Mouse (Mus musculus) lung, adult 2 months (tissue): ENCODE measurements around the gene Ccdc42.

Source experiments
- CTCF ChIP-seq: fragments of 200-500 bp; IDR thresholded peaks from 2 replicates; pipeline ENCODE4 v1.5.1; 2011; ENCODE audit warnings: mild to moderate bottlenecking, low read length, control low read depth; ENCODE audit not compliant: insufficient read depth
- POLR2A ChIP-seq: fragments of 200-500 bp; IDR thresholded peaks from 2 replicates; pipeline ENCODE4 v1.6.1; 2011; ENCODE audit warnings: low read depth, mild to moderate bottlenecking, control low read depth, low read length, borderline replicate concordance; ENCODE audit errors: extremely low read depth

- TF ChIP-seq POLR2A (no peak), CTCF (no peak)
These were observed 41.6 kb upstream of the Ccdc42 start for GRCm38 (mm10) chr11:68545172-68545571.
